In genomic region chr16:77598787-77599186, GRCm38 (mm10) we compare ENCODE assay signal across 27 mouse cellular contexts. TPM values are rescaled to one million over a fixed set of nuclear protein-coding genes. Genes with fewer than 3 reads are reported as not detected.
DNase-seq lines count a peak whose midpoint lies in the region; ATAC-seq and TF ChIP-seq lines count a peak whose summit lies in the region.
"Had no signal": no experiment of that assay in that cellular context is flagged by ENCODE, and none has a peak within 500 bp of the region (broad histone marks: within the 10 kb centered on the region; RNA-seq: fewer than 3 reads in every experiment).

No protein-coding gene starts in this region.

- H3K27ac ChIP-seq in gastrocnemius, adult 2 months: peak overlapping the region; percentile 16; the same call in 1 of the 2 replicates
- peak overlapping the region; percentile 4; the same call in 1 of the 2 replicates for H3K27ac ChIP-seq in neural tube, embryonic 13.5 days (replicated peaks)
- no peak overlapping the region; the same call in 1 of the 2 replicates for H3K27ac ChIP-seq in midbrain, embryonic 13.5 days
- H3K27ac ChIP-seq: limb, embryonic 15.5 days; stomach, embryonic 15.5 days had no signal

- H3K27me3 ChIP-seq in neural tube, embryonic 13.5 days: no peaks in the 10 kb centered on the region
- H3K27me3 ChIP-seq in midbrain, embryonic 13.5 days: no peaks in the 10 kb centered on the region
- H3K27me3 ChIP-seq: limb, embryonic 15.5 days; stomach, embryonic 15.5 days had no signal

- intact Hi-C loops in gastrocnemius, adult 2 months (cut with DNase I): loop anchor here (10.0 kb wide), 1 partner anchor 174 kb away; no protein-coding TSS in a partner anchor

- 79% methylated on average over 8 of the region's 8 CpGs for WGBS in neural tube, embryonic 13.5 days
- WGBS in midbrain, embryonic 13.5 days: 77% methylated on average over 8 of the region's 8 CpGs

- no peak for DNase-seq in gastrocnemius, adult 2 months
- no peak for DNase-seq in gastrocnemius, postnatal 25 days
- DNase-seq in neural tube, embryonic 10.5 days (ENCODE audit: extremely low spot score, low spot score): no peak
- DNase-seq in thymus, adult 18-20 months: no peak
- DNase-seq: adrenal gland, postnatal 25 days; B cell, adult 2 months; cerebellum, adult 18-20 months; heart, postnatal 4 days; lung, postnatal 10 days; right cerebral cortex, postnatal 25 days had no signal

- no peaks in the 10 kb centered on the region for H3K9me3 ChIP-seq in neural tube, embryonic 13.5 days
- H3K9me3 ChIP-seq in midbrain, embryonic 13.5 days: no peaks in the 10 kb centered on the region
- H3K9me3 ChIP-seq: limb, embryonic 15.5 days; stomach, embryonic 15.5 days had no signal

- ATAC-seq in neural tube, embryonic 13.5 days (ENCODE audit: low read depth): no peak
- no peak for ATAC-seq in midbrain, embryonic 13.5 days
- no peak for ATAC-seq in inflammation-experienced regulatory T-cells, adult 6 months
- ATAC-seq: intestine, postnatal 0 days had no signal

- H3K4me2 ChIP-seq in neural tube, embryonic 13.5 days: peak overlapping the region; percentile 42
- H3K4me2 ChIP-seq in midbrain, embryonic 13.5 days (replicated peaks): peak overlapping the region; percentile 36
- H3K4me2 ChIP-seq: limb, embryonic 15.5 days; stomach, embryonic 15.5 days had no signal

- H3K36me3 ChIP-seq in neural tube, embryonic 13.5 days: peaks cover 6% of the 10 kb centered on the region
- H3K36me3 ChIP-seq in midbrain, embryonic 13.5 days: peaks cover 9% of the 10 kb centered on the region
- H3K36me3 ChIP-seq: limb, embryonic 15.5 days; stomach, embryonic 15.5 days had no signal

- H3K4me3 ChIP-seq in gastrocnemius, adult 2 months: no peak overlapping the region
- H3K4me3 ChIP-seq in neural tube, embryonic 13.5 days: peak overlapping the region; percentile 4; the same call in 1 of the 2 replicates
- H3K4me3 ChIP-seq in midbrain, embryonic 13.5 days (replicated peaks): peak overlapping the region; percentile 19
- H3K4me3 ChIP-seq: limb, embryonic 15.5 days; stomach, embryonic 15.5 days had no signal

- H3K9ac ChIP-seq in neural tube, embryonic 13.5 days: no peak overlapping the region
- no peak overlapping the region for H3K9ac ChIP-seq in midbrain, embryonic 13.5 days (replicated peaks)
- H3K9ac ChIP-seq: limb, embryonic 15.5 days; stomach, embryonic 15.5 days had no signal

- peaks cover 23% of the 10 kb centered on the region for H3K4me1 ChIP-seq in neural tube, embryonic 13.5 days (replicated peaks)
- H3K4me1 ChIP-seq in midbrain, embryonic 13.5 days (replicated peaks): peaks cover 24% of the 10 kb centered on the region
- H3K4me1 ChIP-seq: stomach, embryonic 15.5 days had no signal

- no peak for TF ChIP-seq CTCF in gastrocnemius, adult 2 months (IDR thresholded peaks at IDR 0.05)

RNA-seq across cellular contexts. Expression of gene Gm11146, which starts 3.1 kb away (rescaled TPM):
- not detected for total RNA-seq in gastrocnemius, adult 2 months (2021)
- total RNA-seq in gastrocnemius, postnatal 25 days (2021): not detected
- not detected in 2 replicates for polyA plus RNA-seq in neural tube, embryonic 13.5 days (2015; fragmentation: Nextera tagmentation; extraction: Ambion mirVana)
- polyA plus RNA-seq in midbrain, embryonic 13.5 days (2015; fragmentation: Nextera tagmentation; extraction: Ambion mirVana): not detected in 2 replicates
- polyA plus RNA-seq in inflammation-experienced regulatory T-cells, adult 6 months (2017; shearing (Covaris generic)): not detected
- total RNA-seq: adrenal gland, postnatal 25 days; gastrocnemius, adult 18-20 months; granulocyte monocyte progenitor cell, adult 5-6 weeks; heart, postnatal 4 days; layer of hippocampus, adult 8-10 months; left cerebral cortex, adult 18-20 months; left cerebral cortex, postnatal 36 days; megakaryocyte, adult 5-6 weeks; neutrophil, adult 5-6 weeks had no signal
- polyA plus RNA-seq: heart, embryonic 14.5 days; intestine, postnatal 0 days; kidney, embryonic 16.5 days; limb, embryonic 15.5 days; liver, embryonic 16.5 days; spleen, adult 2 months; stomach, embryonic 15.5 days had no signal
